Mouse (Mus musculus) olfactory bulb, adult 2 months (tissue): ENCODE data around the gene Rnf24.

Source experiments
- CTCF ChIP-seq: fragments of 200-500 bp; IDR thresholded peaks from 2 replicates; pipeline ENCODE4 v1.5.1; 2012; ENCODE audit warnings: low read depth, mild to moderate bottlenecking, low read length, moderate library complexity; ENCODE audit not compliant: insufficient read depth
- POLR2A ChIP-seq: fragments of 200-500 bp; IDR thresholded peaks from 2 replicates; pipeline ENCODE4 v1.6.1; 2012; ENCODE audit warnings: mild to moderate bottlenecking, low read depth, low read length, moderate library complexity; ENCODE audit not compliant: insufficient read depth

DNA sequence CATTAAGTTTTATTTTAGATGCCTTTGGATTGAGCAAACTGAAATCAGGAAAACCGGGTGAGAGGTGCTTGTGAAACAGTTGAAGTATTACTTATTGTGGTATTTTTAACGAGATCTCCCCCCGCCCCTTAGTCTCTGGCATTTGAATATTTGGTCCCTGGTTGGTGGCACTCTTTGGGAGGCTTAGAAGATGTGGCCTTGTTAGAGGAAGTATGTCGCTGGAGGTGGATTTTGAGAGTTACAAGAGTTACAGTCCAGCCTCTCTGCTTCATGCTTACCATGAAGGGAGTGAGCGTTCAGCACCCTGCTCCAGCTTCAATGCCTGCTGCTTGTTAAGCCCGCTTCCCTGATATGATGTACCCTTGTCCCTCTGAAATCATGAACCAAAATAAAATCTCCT lies 12.0 kb upstream of the Rnf24 start:
- no peak for TF ChIP-seq CTCF
- no peak for TF ChIP-seq POLR2A
